Mouse (Mus musculus): ENCODE results near the gene Gm45902. TPM values are rescaled to one million over a fixed set of nuclear protein-coding genes. Genes with fewer than 3 reads are reported as not detected.

The Gm45902 gene
- polyA plus RNA-seq (2017; shearing (Covaris generic)), result 6.8 TPM

GRCm38 (mm10) chr2:3512552-3513454 lies at the start of gene Gm45902, which contains the start of the genes Hspa14 and Cdnf:
Gm45902 (minus strand) TSS chr2:3512790.
Hspa14 (minus strand) TSS chr2:3512814.
Cdnf (plus strand) TSS chr2:3513030.

GRCm38 (mm10) chr2:3474861-3475283 lies 37.7 kb downstream of the Gm45902 start, which contains the start of gene Suv39h2:
Suv39h2 (minus strand) TSS chr2:3475031.

Other genes with a start within 250 kb of the Gm45902 start
- 13.9 TPM for gene Nmt2, start 228.6 kb downstream of the Gm45902 start, polyA plus RNA-seq (2017; shearing (Covaris generic))
- gene Rpp38, start 180.1 kb downstream of the Gm45902 start, polyA plus RNA-seq (2017; shearing (Covaris generic)), result 17.7 TPM
- not detected for gene Acbd7, start 176.6 kb downstream of the Gm45902 start, polyA plus RNA-seq (2017; shearing (Covaris generic))
- gene Olah, start 115.6 kb downstream of the Gm45902 start, polyA plus RNA-seq (2017; shearing (Covaris generic)), result not detected
- not detected for gene Meig1, start 90.1 kb downstream of the Gm45902 start, polyA plus RNA-seq (2017; shearing (Covaris generic))
- gene Dclre1c, start 88.7 kb downstream of the Gm45902 start, polyA plus RNA-seq (2017; shearing (Covaris generic)), result 27.6 TPM
- 0.50 TPM for gene Suv39h2, start 37.8 kb downstream of the Gm45902 start, polyA plus RNA-seq (2017; shearing (Covaris generic))
- gene Hspa14, start within 50 bp of the Gm45902 start, polyA plus RNA-seq (2017; shearing (Covaris generic)), result 124 TPM
- gene Cdnf, start 240 bp upstream of the Gm45902 start, polyA plus RNA-seq (2017; shearing (Covaris generic)), result 0.35 TPM
- 476 TPM for gene Fam107b, start 57.7 kb upstream of the Gm45902 start, polyA plus RNA-seq (2017; shearing (Covaris generic))

Data from activated CD4-positive, CD25-positive, alpha-beta regulatory T cell, adult 9 weeks (primary cell).